Mouse (Mus musculus) lung, embryonic 14.5 days (tissue): Measurements from ENCODE around the gene Zbtb44. TPM values are rescaled to one million over a fixed set of nuclear protein-coding genes. Genes with fewer than 3 reads are reported as not detected.

ENCODE experiments used
- ATAC-seq: fragments of 200-750 bp; cut with Nextera tagmentation; 2 replicates; pipeline ENCODE4 v1.8.0; 2017; ENCODE audit warnings: mild to moderate bottlenecking, moderate TSS enrichment, moderate library complexity; ENCODE audit not compliant: insufficient read depth
- DNase-seq: peaks from one replicate; pipeline ENCODE4 v3.0.0-alpha.2; 2015
- H3K27ac ChIP-seq: fragments of 300-500 bp; sonication (generic); 2 replicates; pipeline ENCODE4 v1.5.1; 2014; ENCODE audit warnings: low read depth, mild to moderate bottlenecking, moderate library complexity
- H3K27me3 ChIP-seq: fragments of 300-500 bp; sonication (generic); 2 replicates; pipeline ENCODE4 v1.6.1; 2014; ENCODE audit warnings: low read length, control low read depth; ENCODE audit not compliant: insufficient read depth
- H3K36me3 ChIP-seq: fragments of 300-500 bp; sonication (generic); 2 replicates; pipeline ENCODE4 v1.6.1; 2014; ENCODE audit warnings: control low read depth; ENCODE audit not compliant: insufficient read depth
- H3K4me1 ChIP-seq: fragments of 300-500 bp; sonication (generic); 2 replicates; pipeline ENCODE4 v1.6.1; 2014; ENCODE audit warnings: antibody characterized with exemption, control low read depth; ENCODE audit not compliant: insufficient read depth
- H3K4me2 ChIP-seq: fragments of 300-500 bp; sonication (generic); 2 replicates; pipeline ENCODE4 v1.6.1; 2014; ENCODE audit warnings: mild to moderate bottlenecking
- H3K4me3 ChIP-seq: fragments of 300-500 bp; sonication (generic); 2 replicates; pipeline ENCODE4 v1.5.1; 2014; ENCODE audit warnings: low read depth, low read length
- H3K9ac ChIP-seq: fragments of 300-500 bp; sonication (generic); 2 replicates; pipeline ENCODE4 v1.6.1; 2014
- H3K9me3 ChIP-seq: fragments of 300-500 bp; sonication (generic); 2 replicates; pipeline ENCODE4 v1.6.1; 2016; ENCODE audit warnings: low read depth, low read length, control low read depth
- CTCF ChIP-seq: IDR thresholded peaks from 2 replicates; pipeline ENCODE4 v1.5.1; 2016; ENCODE audit warnings: antibody characterized with exemption, low read depth
- WGBS: fragments of 180-500 bp; shearing (Covaris S2); extraction: QIAGEN DNeasy Blood & Tissue Kit; methylation state at CpG from one replicate; pipeline ENCODE4 v1.1.7; 2014; 5-methylcytosine and 5-hydroxymethylcytosine counted together
- polyA plus RNA-seq: library from polyadenylated mRNA; unstranded; fragments of >200 nt; fragmentation: Nextera tagmentation; extraction: Ambion mirVana; gene quantifications from 2 replicates; pipeline ENCODE4 v1.2.1, GENCODE M21; 2014

Zbtb44 gene
- polyA plus RNA-seq, 1 experiment from 2014 or later, result 8.0 TPM

- 12% methylated on average over 10 of the region's 10 CpGs for WGBS
- peak; percentile 81 for TF ChIP-seq CTCF
- no peaks in the 10 kb centered on the region for H3K9me3 ChIP-seq
- H3K4me3 ChIP-seq, result no peak overlapping the region
- H3K27me3 ChIP-seq, result no peaks in the 10 kb centered on the region
- DNase-seq (peak; percentile 94), ATAC-seq (peak; percentile 58; the same call in 1 of the 2 replicates)
- no peak overlapping the region for H3K27ac ChIP-seq
- no peak overlapping the region for H3K9ac ChIP-seq
- no peak overlapping the region for H3K4me2 ChIP-seq
- H3K4me1 ChIP-seq, result no peaks in the 10 kb centered on the region
- H3K36me3 ChIP-seq, result no peaks in the 10 kb centered on the region
Measured at GRCm38 (mm10) chr9:31086085-31086753, 55.8 kb downstream of the Zbtb44 start.

- Histone ChIP-seq H3K4me1 (no peaks in the 10 kb centered on the region), H3K36me3 (no peaks in the 10 kb centered on the region), H3K27me3 (no peaks in the 10 kb centered on the region), H3K4me3 (no peak overlapping the region), H3K27ac (no peak overlapping the region), H3K9ac (no peak overlapping the region), H3K9me3 (no peaks in the 10 kb centered on the region), H3K4me2 (no peak overlapping the region)
- ATAC-seq (no peak), DNase-seq (no peak)
- 77% methylated on average over 7 of the region's 7 CpGs for WGBS
- TF ChIP-seq CTCF, result no peak
Measured at GRCm38 (mm10) chr9:31086754-31087145, 56.3 kb downstream of the Zbtb44 start.

DNA sequence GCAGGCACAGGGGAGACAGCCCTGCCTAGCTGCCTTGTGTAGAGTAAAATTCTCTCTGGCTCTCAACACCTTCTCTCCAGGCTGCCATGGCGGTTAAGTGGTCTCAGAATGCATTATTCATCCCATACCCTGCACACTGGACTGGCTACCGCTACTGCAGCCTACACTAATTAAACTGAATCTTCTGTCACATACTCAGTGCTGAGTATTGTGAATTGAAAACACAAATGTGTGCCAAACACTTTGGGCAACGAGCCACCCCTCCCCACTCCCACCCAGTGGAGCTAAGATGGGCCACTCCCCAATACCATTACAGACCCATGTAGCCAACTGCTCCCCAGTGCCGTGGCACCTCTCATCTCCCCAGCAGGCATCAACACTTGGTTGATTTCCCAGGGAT, 57.0 kb downstream of the Zbtb44 start:
- DNase-seq, result no peak
- H3K9ac ChIP-seq, result no peak overlapping the region
- no peaks in the 10 kb centered on the region for H3K9me3 ChIP-seq

DNA sequence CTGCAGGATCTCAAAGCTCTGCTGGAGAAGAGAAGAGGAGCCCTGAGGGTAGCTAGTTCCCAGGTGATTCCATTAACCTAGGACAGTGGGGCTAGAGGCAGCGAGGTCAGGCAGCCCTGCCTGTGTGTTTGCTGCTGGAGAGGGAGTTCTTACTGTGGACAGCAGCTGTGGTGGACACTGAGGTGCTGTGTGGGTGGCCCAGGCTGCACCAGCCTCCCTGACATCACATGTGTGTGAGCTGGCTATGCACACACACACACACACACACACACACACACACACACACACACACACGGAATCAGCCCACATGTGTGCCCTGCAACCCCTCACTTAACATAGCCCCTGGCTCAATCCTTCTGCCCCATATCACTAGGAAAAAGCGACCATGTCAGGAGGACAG, 57.7 kb downstream of the Zbtb44 start:
- 65% methylated on average over 3 of the region's 3 CpGs for WGBS
- Histone ChIP-seq H3K9ac (no peak overlapping the region), H3K36me3 (no peaks in the 10 kb centered on the region), H3K4me3 (no peak overlapping the region), H3K4me2 (no peak overlapping the region), H3K27ac (no peak overlapping the region), H3K27me3 (no peaks in the 10 kb centered on the region), H3K9me3 (no peaks in the 10 kb centered on the region), H3K4me1 (no peaks in the 10 kb centered on the region)
- DNase-seq, result no peak
- ATAC-seq, result no peak
- no peak for TF ChIP-seq CTCF

More for the DNA sequence above, 57.0 kb downstream of the Zbtb44 start:
- 68% methylated on average over 4 of the region's 4 CpGs for WGBS
- no peaks in the 10 kb centered on the region for H3K27me3 ChIP-seq
- H3K4me2 ChIP-seq, result no peak overlapping the region
- H3K4me3 ChIP-seq, result no peak overlapping the region
- no peaks in the 10 kb centered on the region for H3K4me1 ChIP-seq
- TF ChIP-seq CTCF, result no peak
- H3K36me3 ChIP-seq, result no peaks in the 10 kb centered on the region
- H3K27ac ChIP-seq, result no peak overlapping the region
- ATAC-seq, result no peak

DNA sequence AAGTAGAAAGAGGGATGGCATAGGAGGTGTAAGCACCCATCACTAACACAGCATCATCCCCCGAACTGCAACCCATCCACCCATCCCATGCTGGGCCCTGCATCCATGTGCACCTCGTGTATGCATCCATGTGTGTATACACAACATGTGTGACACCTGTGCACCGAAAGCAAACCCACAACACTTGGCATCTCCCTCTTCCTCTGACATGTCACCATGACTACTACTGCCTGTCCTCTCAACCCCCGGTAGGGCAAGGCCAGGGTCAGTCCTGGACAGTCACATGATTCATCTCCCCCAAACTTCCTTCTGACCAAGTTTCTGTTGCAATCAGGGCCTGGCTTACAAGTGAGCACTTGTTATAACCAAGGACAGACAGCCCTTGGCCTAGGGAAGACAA, 58.4 kb downstream of the Zbtb44 start:
- Histone ChIP-seq H3K36me3 (no peaks in the 10 kb centered on the region), H3K4me1 (no peaks in the 10 kb centered on the region), H3K27me3 (no peaks in the 10 kb centered on the region), H3K9me3 (no peaks in the 10 kb centered on the region), H3K9ac (no peak overlapping the region), H3K4me2 (no peak overlapping the region), H3K4me3 (no peak overlapping the region), H3K27ac (no peak overlapping the region)
- ATAC-seq, result no peak
- TF ChIP-seq CTCF, result no peak
- DNase-seq, result no peak
- 76% methylated on average over 4 of the region's 4 CpGs for WGBS

DNA sequence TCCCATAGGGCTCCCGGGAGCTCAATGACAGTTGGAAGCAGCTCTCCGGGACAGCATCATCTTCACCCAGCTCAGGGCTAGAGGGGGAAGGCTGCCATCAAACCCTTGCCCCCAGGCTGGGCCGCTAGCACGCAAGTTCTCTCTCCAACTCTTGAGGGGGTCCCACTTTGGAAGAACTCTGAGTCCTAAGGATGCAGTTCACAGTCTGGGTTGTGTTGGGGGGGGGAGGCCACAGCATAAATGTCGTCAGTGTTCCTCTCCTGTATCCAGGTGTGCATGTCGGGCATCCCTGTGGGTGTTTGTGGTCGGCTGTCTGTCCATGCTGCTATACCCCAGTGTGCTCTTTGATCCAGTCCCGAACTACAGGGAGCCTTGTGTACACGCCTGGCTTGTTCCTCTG, 59.1 kb downstream of the Zbtb44 start:
- no peak overlapping the region for H3K4me3 ChIP-seq
- no peak overlapping the region for H3K27ac ChIP-seq
- no peaks in the 10 kb centered on the region for H3K9me3 ChIP-seq
- H3K9ac ChIP-seq, result no peak overlapping the region
- DNase-seq (no peak), ATAC-seq (no peak)
- no peaks in the 10 kb centered on the region for H3K4me1 ChIP-seq
- H3K4me2 ChIP-seq, result no peak overlapping the region
- H3K27me3 ChIP-seq, result no peaks in the 10 kb centered on the region
- TF ChIP-seq CTCF, result no peak
- no peaks in the 10 kb centered on the region for H3K36me3 ChIP-seq
- WGBS, result 80% methylated on average over 9 of the region's 9 CpGs

DNA sequence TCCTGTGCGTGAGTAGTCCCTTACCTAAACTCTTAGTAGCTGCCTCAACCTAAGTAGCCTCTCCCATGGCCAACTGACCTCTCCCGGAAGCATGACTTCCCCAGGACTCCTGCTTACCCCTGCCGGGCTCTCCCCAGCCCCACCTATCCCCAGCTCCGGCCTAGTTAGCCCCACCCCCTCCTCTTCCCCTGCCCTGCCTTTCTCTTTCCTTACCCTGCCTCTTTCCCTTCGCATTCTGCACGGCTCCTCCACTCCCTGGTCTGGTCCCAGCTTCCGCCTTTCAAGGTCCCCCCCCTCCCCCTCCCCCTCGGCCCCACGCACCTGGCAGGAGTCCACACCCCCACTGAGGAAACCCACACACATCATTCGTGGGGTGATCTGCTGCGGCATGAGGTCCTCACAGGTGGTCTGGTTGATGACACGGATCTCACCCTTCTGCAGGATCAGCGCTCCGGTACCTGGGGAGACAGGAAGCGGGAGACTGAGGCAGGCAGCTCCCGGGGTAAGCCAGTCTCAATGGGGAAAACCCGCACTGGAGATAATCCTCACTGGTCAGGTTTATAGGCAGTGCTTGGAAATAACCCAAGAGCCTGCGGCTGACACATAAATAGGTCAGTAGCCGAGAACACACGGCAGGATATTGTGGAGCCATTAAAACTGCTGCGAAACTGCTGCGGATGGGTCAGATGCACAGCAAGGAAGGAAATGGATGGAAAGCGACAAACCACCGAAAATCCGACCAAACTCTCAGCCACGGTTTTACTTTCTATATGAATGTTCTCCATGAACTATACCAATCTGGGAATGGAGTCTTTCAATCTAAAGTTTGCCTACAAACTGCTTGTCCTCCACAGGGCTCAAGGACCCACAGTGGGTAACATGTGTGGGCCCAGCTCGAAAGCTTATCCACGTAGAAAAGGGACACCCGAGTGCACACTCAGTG, 59.9 kb downstream of the Zbtb44 start:
- H3K9ac ChIP-seq, result no peak overlapping the region
- no peaks in the 10 kb centered on the region for H3K9me3 ChIP-seq
- no peak for TF ChIP-seq CTCF
- no peak overlapping the region for H3K27ac ChIP-seq
- 74% methylated on average over 29 of the region's 29 CpGs for WGBS
- H3K4me2 ChIP-seq, result no peak overlapping the region
- DNase-seq (no peak), ATAC-seq (no peak)
- no peak overlapping the region for H3K4me3 ChIP-seq
- no peaks in the 10 kb centered on the region for H3K27me3 ChIP-seq
- H3K4me1 ChIP-seq, result no peaks in the 10 kb centered on the region
- H3K36me3 ChIP-seq, result no peaks in the 10 kb centered on the region
